Mouse (Mus musculus): ENCODE data around the gene Ppp1r14c. TPM values are rescaled to one million over a fixed set of nuclear protein-coding genes. Genes with fewer than 3 reads are reported as not detected.

Ppp1r14c gene
- 44.7 and 46.6 TPM in 2 replicates for polyA plus RNA-seq (2015; fragmentation: Nextera tagmentation; extraction: Ambion mirVana)

DNA sequence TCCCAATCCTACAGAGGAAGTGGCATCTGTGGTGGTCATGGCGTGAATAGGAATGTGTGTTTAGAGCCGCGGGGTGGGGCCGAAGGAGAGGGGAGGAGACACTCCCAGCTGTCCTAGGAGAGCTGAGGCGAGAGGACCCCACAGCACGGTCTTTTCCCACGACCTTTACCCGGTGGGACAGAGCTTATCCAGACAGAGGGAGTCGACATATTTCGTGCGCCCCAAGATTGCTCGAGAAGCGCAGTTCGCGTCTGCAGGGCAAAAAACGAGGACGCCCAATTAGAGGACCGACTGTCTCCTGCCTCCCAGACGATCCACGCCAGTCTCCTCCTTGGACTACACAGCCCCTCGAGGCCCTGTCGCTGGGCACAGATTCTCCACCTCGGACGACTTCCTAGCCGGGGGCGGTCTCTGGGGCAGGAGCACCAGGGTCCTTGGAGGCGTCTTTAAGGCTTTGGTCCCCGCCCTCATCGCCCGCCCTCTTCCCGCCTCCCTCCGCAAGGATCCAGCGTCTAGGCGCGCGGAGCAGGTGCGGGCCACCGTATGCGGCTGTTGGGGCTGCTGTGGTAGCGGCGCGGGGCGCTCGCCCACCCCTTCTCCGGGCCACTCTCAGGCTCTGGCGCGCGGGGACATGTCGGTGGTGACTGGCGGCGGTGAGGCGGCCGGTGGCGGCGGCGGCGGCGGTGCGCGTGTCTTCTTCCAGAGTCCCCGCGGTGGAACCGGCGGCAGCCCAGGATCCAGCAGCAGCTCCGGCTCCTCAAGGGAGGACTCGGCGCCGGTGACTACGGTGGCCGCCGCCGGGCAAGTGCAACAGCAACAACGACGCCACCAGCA lies at the start of gene Ppp1r14c:
Gene Ppp1r14c, plus strand, starts transcription at position 22 of the 834 bp plus-strand sequence.
- Histone ChIP-seq H3K4me1 (peaks cover 14% of the 10 kb centered on the region; the same call in 1 of the 2 replicates), H3K27ac (peak within 1 kb of the TSS; percentile 85), H3K36me3 (replicated peaks) (no peaks in the 10 kb centered on the region), H3K4me3 (peak within 1 kb of the TSS; percentile 79), H3K27me3 (replicated peaks) (no peaks in the 10 kb centered on the region), H3K9me3 (no peaks in the 10 kb centered on the region), H3K4me2 (peak within 1 kb of the TSS; percentile 90), H3K9ac (peak within 1 kb of the TSS; percentile 77)
- ATAC-seq (replicated peaks) = peak; percentile 93
- under 1% methylated on average over 74 of the region's 74 CpGs for WGBS

- Histone ChIP-seq H3K9ac (no peak overlapping the region), H3K4me1 (no peaks in the 10 kb centered on the region), H3K4me2 (no peak overlapping the region), H3K9me3 (no peaks in the 10 kb centered on the region), H3K27me3 (replicated peaks) (no peaks in the 10 kb centered on the region), H3K36me3 (replicated peaks) (no peaks in the 10 kb centered on the region), H3K4me3 (no peak overlapping the region), H3K27ac (no peak overlapping the region)
- ATAC-seq (replicated peaks) = no peak
- 91% methylated on average over 2 of the region's 2 CpGs for WGBS
Observed at GRCm38 (mm10) chr10:3321406-3321805, 44.5 kb upstream of the Ppp1r14c start.

DNA sequence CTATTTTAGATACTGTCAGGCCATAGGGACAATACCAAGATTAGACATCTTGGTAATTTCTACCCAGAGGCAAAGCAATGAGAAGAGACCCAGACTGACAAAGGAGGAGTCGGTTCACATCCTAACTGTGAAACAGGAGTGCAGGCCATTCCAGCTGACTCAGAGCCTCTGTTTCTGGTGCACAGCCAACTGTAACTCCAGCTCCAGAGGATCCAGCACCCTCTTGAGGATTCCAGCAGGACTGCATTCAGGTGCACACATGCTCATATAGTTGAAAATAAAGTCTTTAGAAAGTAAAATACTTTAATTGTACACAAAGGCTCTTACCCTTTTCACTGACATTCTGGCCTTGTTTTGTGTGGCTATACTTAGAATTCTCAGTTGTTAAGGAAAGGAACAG lies 40.4 kb upstream of the Ppp1r14c start:
- Histone ChIP-seq H3K9me3 (no peaks in the 10 kb centered on the region), H3K36me3 (replicated peaks) (no peaks in the 10 kb centered on the region), H3K9ac (no peak overlapping the region), H3K4me1 (no peaks in the 10 kb centered on the region), H3K4me3 (no peak overlapping the region), H3K27me3 (replicated peaks) (no peaks in the 10 kb centered on the region), H3K27ac (no peak overlapping the region), H3K4me2 (no peak overlapping the region)
- 83% methylated on average over 1 of the region's 1 CpGs for WGBS
- ATAC-seq (replicated peaks) = no peak

- 26% methylated on average over 3 of the region's 3 CpGs for WGBS
- Histone ChIP-seq H3K36me3 (replicated peaks) (no peaks in the 10 kb centered on the region), H3K27ac (no peak overlapping the region), H3K9me3 (no peaks in the 10 kb centered on the region), H3K4me3 (no peak overlapping the region), H3K27me3 (replicated peaks) (no peaks in the 10 kb centered on the region), H3K9ac (no peak overlapping the region), H3K4me2 (no peak overlapping the region), H3K4me1 (no peaks in the 10 kb centered on the region)
- ATAC-seq (replicated peaks) = peak; percentile 89
Observed at GRCm38 (mm10) chr10:3332880-3333279, 33.0 kb upstream of the Ppp1r14c start.

DNA sequence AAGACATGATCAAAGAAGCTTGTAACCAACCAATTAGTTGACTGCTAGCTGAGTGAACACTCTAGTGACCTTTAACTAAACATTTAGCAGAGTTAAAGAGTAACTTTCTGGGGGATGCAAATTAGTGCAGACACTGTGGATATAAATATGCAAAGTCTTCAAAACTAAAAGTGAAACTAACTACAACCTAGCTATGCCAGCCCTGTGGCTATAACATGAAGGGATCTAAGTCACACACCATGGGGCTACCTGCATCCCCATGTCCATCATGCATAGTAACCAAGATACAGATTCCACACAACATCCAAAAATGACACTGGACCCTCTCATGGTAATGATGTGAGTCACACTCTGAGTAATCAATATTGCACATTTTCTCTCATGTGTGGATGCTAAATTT lies 31.3 kb upstream of the Ppp1r14c start:
- no peaks in the 10 kb centered on the region for H3K27me3 ChIP-seq (replicated peaks)
- H3K4me2 ChIP-seq = no peak overlapping the region
- no peaks in the 10 kb centered on the region for H3K9me3 ChIP-seq
- no peaks in the 10 kb centered on the region for H3K4me1 ChIP-seq
- H3K9ac ChIP-seq = no peak overlapping the region
- no peak for ATAC-seq (replicated peaks)
- no peaks in the 10 kb centered on the region for H3K36me3 ChIP-seq (replicated peaks)
- no peak overlapping the region for H3K27ac ChIP-seq
- no peak overlapping the region for H3K4me3 ChIP-seq

DNA sequence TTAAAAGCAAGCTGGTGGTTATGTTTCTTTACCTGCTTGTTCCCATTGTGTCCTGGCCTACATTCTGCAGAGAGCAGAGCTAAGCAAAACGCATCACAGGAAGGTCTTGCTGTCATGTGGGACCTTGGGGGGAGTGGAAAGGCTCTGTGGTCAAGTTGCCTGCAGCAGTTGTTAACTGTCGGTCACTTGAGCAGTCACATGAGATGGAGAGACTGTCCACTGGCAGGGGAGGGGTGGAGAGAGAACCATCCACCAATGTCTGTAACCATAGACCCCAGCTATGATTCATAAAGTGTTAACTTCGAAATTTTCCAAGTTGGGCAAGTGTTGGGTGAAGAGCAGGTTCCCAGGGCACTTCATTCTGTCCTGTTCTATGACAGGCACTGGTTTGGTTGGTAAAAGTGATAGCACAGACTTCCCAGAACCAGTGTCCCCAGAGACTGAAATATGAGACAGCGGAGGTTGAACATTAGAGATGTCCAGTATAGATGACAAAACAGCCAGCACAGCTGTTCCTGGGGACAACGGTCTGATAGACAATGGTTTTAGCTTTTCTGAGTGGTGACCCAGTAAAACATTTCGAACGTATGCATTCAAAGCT lies 29.0 kb upstream of the Ppp1r14c start:
- H3K4me3 ChIP-seq = no peak overlapping the region
- no peaks in the 10 kb centered on the region for H3K27me3 ChIP-seq (replicated peaks)
- H3K27ac ChIP-seq = no peak overlapping the region
- no peaks in the 10 kb centered on the region for H3K4me1 ChIP-seq
- 80% methylated on average over 7 of the region's 7 CpGs for WGBS
- H3K9me3 ChIP-seq = no peaks in the 10 kb centered on the region
- H3K9ac ChIP-seq = no peak overlapping the region
- no peak overlapping the region for H3K4me2 ChIP-seq
- no peak for ATAC-seq (replicated peaks)
- no peaks in the 10 kb centered on the region for H3K36me3 ChIP-seq (replicated peaks)

DNA sequence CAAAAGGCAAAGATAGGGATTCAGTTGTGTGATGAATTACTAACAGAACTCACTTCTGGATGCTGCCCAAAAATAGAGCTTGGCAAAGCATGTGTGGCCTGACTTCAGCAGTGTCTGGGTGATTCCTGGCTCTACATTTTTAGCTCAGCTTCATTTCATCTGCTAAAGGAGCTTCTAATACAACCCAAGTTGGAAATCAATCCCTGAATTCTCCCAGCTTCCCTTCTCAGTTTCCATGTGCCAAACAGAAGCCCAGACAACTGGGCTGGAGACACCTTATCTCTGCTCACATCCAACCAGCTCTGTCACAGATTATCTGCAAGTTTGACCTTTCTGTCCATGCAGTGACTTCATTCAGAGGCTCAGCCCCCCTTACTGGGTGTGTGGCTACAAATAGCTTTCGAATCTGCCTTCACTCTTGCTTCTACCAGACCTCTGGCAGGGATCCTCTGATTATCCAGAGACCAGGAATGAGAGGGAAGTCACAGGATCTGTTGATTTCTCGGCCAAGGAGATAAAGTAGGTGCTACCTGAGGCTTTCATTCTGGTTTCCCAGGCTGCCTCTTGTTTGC lies 28.4 kb upstream of the Ppp1r14c start:
- no peak overlapping the region for H3K9ac ChIP-seq
- H3K36me3 ChIP-seq (replicated peaks) = no peaks in the 10 kb centered on the region
- no peak for ATAC-seq (replicated peaks)
- no peaks in the 10 kb centered on the region for H3K27me3 ChIP-seq (replicated peaks)
- no peak overlapping the region for H3K4me2 ChIP-seq
- no peaks in the 10 kb centered on the region for H3K9me3 ChIP-seq
- H3K27ac ChIP-seq = no peak overlapping the region
- no peaks in the 10 kb centered on the region for H3K4me1 ChIP-seq
- no peak overlapping the region for H3K4me3 ChIP-seq
- WGBS = 58% methylated on average over 2 of the region's 2 CpGs

- WGBS = 59% methylated on average over 5 of the region's 5 CpGs
- no peak for ATAC-seq (replicated peaks)
- Histone ChIP-seq H3K9ac (no peak overlapping the region), H3K27me3 (replicated peaks) (no peaks in the 10 kb centered on the region), H3K27ac (no peak overlapping the region), H3K4me3 (no peak overlapping the region), H3K4me2 (no peak overlapping the region), H3K36me3 (replicated peaks) (no peaks in the 10 kb centered on the region), H3K4me1 (no peaks in the 10 kb centered on the region), H3K9me3 (no peaks in the 10 kb centered on the region)
Observed at GRCm38 (mm10) chr10:3345706-3346105, 20.2 kb upstream of the Ppp1r14c start.

GRCm38 (mm10) chr10:3359531-3359930 lies 6.3 kb upstream of the Ppp1r14c start:
- 45% methylated on average over 1 of the region's 1 CpGs for WGBS

GRCm38 (mm10) chr10:3365671-3366035 lies 204 bp upstream of the Ppp1r14c start:
- Histone ChIP-seq H3K4me2 (peak overlapping the region; percentile 90), H3K36me3 (replicated peaks) (no peaks in the 10 kb centered on the region), H3K9me3 (no peaks in the 10 kb centered on the region), H3K4me1 (peaks cover 14% of the 10 kb centered on the region; the same call in 1 of the 2 replicates), H3K9ac (peak overlapping the region; percentile 77), H3K27me3 (replicated peaks) (no peaks in the 10 kb centered on the region), H3K4me3 (peak overlapping the region; percentile 79), H3K27ac (peak overlapping the region; percentile 85)
- 16% methylated on average over 5 of the region's 5 CpGs for WGBS
- peak; percentile 5 for ATAC-seq (replicated peaks)

More at GRCm38 (mm10) chr10:3359531-3359930, 6.3 kb upstream of the Ppp1r14c start:
- Histone ChIP-seq H3K4me3 (no peak overlapping the region), H3K27me3 (replicated peaks) (no peaks in the 10 kb centered on the region), H3K9ac (no peak overlapping the region), H3K36me3 (replicated peaks) (no peaks in the 10 kb centered on the region), H3K4me1 (no peaks in the 10 kb centered on the region), H3K9me3 (no peaks in the 10 kb centered on the region), H3K27ac (no peak overlapping the region), H3K4me2 (no peak overlapping the region)
- ATAC-seq (replicated peaks) = no peak

GRCm38 (mm10) chr10:3366870-3367431 lies 1.1 kb downstream of the Ppp1r14c start:
- H3K27ac ChIP-seq = peak overlapping the region; percentile 85
- peak; percentile 70 for ATAC-seq (replicated peaks)

DNA sequence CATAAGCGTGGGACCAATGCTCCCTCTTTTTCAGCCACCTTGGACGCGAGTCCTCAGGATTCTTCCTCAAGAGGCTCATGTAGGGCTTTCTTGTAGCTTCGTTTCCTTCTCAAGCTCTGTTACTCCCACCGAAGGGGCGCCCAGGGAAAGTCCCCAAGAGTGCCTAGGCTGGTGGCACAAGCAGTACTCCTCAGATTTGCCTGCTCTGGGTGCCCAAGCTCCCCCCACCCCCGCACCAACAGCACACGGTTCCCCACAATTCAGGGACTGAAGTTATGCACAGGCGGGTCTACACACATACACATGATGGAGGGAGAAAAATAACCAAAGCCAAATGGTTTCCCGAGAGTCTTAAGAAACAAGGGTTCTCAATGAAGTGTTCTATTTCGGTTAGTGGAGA lies 1.6 kb downstream of the Ppp1r14c start:
- WGBS = 32% methylated on average over 11 of the region's 11 CpGs
- peaks cover 14% of the 10 kb centered on the region; the same call in 1 of the 2 replicates for H3K4me1 ChIP-seq
- H3K4me2 ChIP-seq = peak overlapping the region; percentile 90
- no peaks in the 10 kb centered on the region for H3K27me3 ChIP-seq (replicated peaks)
- no peak for ATAC-seq (replicated peaks)
- no peaks in the 10 kb centered on the region for H3K9me3 ChIP-seq
- peak overlapping the region; percentile 77 for H3K9ac ChIP-seq
- H3K27ac ChIP-seq = peak overlapping the region; percentile 85; the same call in 1 of the 2 replicates
- no peaks in the 10 kb centered on the region for H3K36me3 ChIP-seq (replicated peaks)
- peak overlapping the region; percentile 79 for H3K4me3 ChIP-seq

More at GRCm38 (mm10) chr10:3366870-3367431, 1.1 kb downstream of the Ppp1r14c start:
- Histone ChIP-seq H3K9me3 (no peaks in the 10 kb centered on the region), H3K36me3 (replicated peaks) (no peaks in the 10 kb centered on the region), H3K4me3 (peak overlapping the region; percentile 79), H3K9ac (peak overlapping the region; percentile 77), H3K27me3 (replicated peaks) (no peaks in the 10 kb centered on the region), H3K4me1 (peaks cover 14% of the 10 kb centered on the region; the same call in 1 of the 2 replicates), H3K4me2 (peak overlapping the region; percentile 90)
- under 1% methylated on average over 26 of the region's 26 CpGs for WGBS
